Mouse (Mus musculus): Measurements from ENCODE around the gene Sfr1.

Sfr1 gene

GRCm38 (mm10) chr19:47752456-47752855 lies 21.0 kb downstream of the Sfr1 start:
- no peak for DNase-seq (ENCODE audit: low read depth, low spot score)

- DNase-seq (ENCODE audit: low read depth, low spot score) = no peak
Measured at GRCm38 (mm10) chr19:47753921-47754320, 22.4 kb downstream of the Sfr1 start.

GRCm38 (mm10) chr19:47754931-47755330 lies 23.4 kb downstream of the Sfr1 start:
- no peak for DNase-seq (ENCODE audit: low read depth, low spot score)

GRCm38 (mm10) chr19:47755625-47756024 lies 24.1 kb downstream of the Sfr1 start:
- no peak for DNase-seq (ENCODE audit: low read depth, low spot score)

GRCm38 (mm10) chr19:47777847-47778246 lies 46.4 kb downstream of the Sfr1 start:
- no peak for DNase-seq (ENCODE audit: low read depth, low spot score)

- DNase-seq (ENCODE audit: low read depth, low spot score) = no peak
Measured at GRCm38 (mm10) chr19:47780145-47780544, 48.7 kb downstream of the Sfr1 start.

- no peak for DNase-seq (ENCODE audit: low read depth, low spot score)
Measured at GRCm38 (mm10) chr19:47780972-47781371, 49.5 kb downstream of the Sfr1 start.

GRCm38 (mm10) chr19:47783898-47784297 lies 52.4 kb downstream of the Sfr1 start:
- no peak for DNase-seq (ENCODE audit: low read depth, low spot score)

Measured in retina, postnatal 7 days (tissue).